Mouse (Mus musculus): ENCODE measurements around the gene Zfp598.

DNA sequence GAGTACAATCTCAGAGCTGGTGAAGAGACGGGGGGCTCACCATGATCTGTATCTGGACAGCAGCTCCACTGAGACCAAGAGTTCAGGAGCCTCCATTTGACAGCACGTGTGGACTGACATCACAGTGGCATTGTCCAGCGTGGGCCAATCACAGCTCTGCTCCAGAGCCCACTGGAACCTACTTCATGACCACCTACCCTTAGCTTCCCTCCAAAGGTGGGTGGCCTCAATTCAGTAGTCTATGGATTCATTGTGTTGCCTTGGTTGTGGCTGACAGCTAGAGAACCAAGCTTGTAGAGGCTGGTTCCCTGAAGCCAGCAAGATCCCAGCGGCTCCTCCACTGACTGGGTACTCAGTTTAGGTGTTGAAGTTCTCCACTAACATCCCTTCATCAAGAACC is 48.5 kb downstream of the Zfp598 start, which contains the start of the genes Rnf151 and Rps2:
- TF ChIP-seq CTCF (IDR thresholded peaks at IDR 0.05; ENCODE audit: control insufficient read depth, insufficient read depth, insufficient replicate concordance, low read depth, low read length) (no peak), POLR2A (IDR thresholded peaks at IDR 0.05; ENCODE audit: control insufficient read depth, low read depth, low read length) (peak; percentile 84; the same call in 1 of the 2 replicates)

All from testis, adult 2 months (tissue).